Mouse (Mus musculus) forebrain, embryonic 13.5 days (tissue): ENCODE results near the gene Rpl23. TPM values are rescaled to one million over a fixed set of nuclear protein-coding genes. Genes with fewer than 3 reads are reported as not detected.
A peak's percentile ranks its signal among the peaks of the same experiment; 100 is the strongest.

Source experiments
- ATAC-seq: fragments of 200-750 bp; cut with Nextera tagmentation; 2 replicates; pipeline ENCODE4 v1.8.0; 2017
- H3K27ac ChIP-seq: fragments of 300-500 bp; sonication (generic); 2 replicates; pipeline ENCODE4 v1.5.1; 2015; ENCODE audit warnings: inconsistent platforms, mild to moderate bottlenecking, moderate library complexity
- H3K27me3 ChIP-seq: fragments of 300-500 bp; sonication (generic); 2 replicates; pipeline ENCODE4 v1.6.1; 2015; ENCODE audit warnings: mild to moderate bottlenecking, inconsistent platforms
- H3K36me3 ChIP-seq: fragments of 300-500 bp; sonication (generic); 2 replicates; pipeline ENCODE4 v1.6.1; 2015; ENCODE audit warnings: mild to moderate bottlenecking, inconsistent platforms; ENCODE audit not compliant: poor library complexity, severe bottlenecking
- H3K4me1 ChIP-seq: fragments of 300-500 bp; sonication (generic); 2 replicates; pipeline ENCODE4 v1.6.1; 2015; ENCODE audit warnings: inconsistent platforms
- H3K4me2 ChIP-seq: fragments of 300-500 bp; sonication (generic); 2 replicates; pipeline ENCODE4 v1.6.1; 2015; ENCODE audit warnings: inconsistent platforms, mild to moderate bottlenecking, moderate library complexity
- H3K4me3 ChIP-seq: fragments of 300-500 bp; sonication (generic); 2 replicates; pipeline ENCODE4 v1.5.1; 2015; ENCODE audit warnings: mild to moderate bottlenecking, inconsistent platforms
- H3K9ac ChIP-seq: fragments of 300-500 bp; sonication (generic); 2 replicates; pipeline ENCODE4 v1.6.1; 2015; ENCODE audit warnings: mild to moderate bottlenecking, inconsistent platforms
- H3K9me3 ChIP-seq: fragments of 300-500 bp; sonication (generic); replicated peaks from 2 replicates; pipeline ENCODE4 v1.6.1; 2016; ENCODE audit warnings: inconsistent platforms
- WGBS: fragments of 180-500 bp; shearing (Covaris S2); methylation state at CpG from one replicate; pipeline ENCODE4 v1.1.7; 2015; 5-methylcytosine and 5-hydroxymethylcytosine counted together
- polyA plus RNA-seq: library from polyadenylated mRNA; unstranded; fragments of >200 nt; fragmentation: Nextera tagmentation; extraction: Ambion mirVana; gene quantifications from 2 replicates; pipeline ENCODE4 v1.2.1, GENCODE M21; 2015

The Rpl23 gene
- polyA plus RNA-seq, 1 experiment from 2014 or later: 461 TPM

DNA sequence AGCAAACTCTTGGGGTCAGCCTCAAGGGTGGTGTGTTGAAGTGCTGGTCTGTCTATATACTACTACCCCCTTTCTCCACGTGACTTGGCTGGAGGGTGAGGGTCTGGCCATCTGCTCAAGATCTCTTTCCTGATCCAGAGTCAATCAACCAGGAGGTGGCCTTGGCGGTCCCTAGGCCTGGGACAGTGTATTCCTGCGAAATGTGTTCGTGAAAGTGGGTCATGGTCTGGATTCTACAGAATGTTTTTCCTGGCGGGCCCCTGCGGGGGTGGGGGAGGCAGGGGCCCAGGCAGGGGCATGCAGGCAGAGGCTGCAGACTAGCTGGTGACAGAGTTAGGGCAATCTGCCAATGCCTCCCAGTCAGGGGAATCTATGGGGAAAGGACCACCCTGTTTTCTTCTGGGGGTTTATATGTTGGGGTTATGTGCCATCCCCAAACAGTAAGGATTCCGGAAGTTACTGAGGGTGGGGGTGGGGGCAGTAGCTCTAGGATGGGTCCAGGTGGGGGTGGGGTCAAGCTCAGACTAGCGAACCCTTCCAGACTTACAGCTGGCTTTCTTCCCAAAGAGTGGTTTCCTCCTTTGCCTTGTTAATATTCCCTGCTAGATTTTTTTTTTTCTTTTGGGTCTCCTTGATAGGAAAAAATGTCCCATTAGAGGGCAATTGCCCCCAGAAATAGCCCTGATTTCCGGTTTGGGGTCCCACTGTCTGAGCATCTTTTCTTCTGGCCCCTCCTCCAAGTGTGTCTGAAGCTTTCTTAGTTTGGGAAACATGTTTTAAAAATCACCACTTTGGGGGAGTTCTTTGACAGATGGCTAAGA lies 22.8 kb upstream of the Rpl23 start:
- H3K4me2 ChIP-seq: peak overlapping the region; percentile 50
- H3K4me3 ChIP-seq: 0 out of 2 replicates have a peak overlapping the region, but pooled peaks have one; percentile 2
- 19% methylated on average over 9 of the region's 9 CpGs for WGBS
- peak; percentile 37 for ATAC-seq
- H3K4me1 ChIP-seq: peaks cover 84% of the 10 kb centered on the region
- peak overlapping the region; percentile 43 for H3K9ac ChIP-seq
- peak overlapping the region; percentile 71 for H3K27ac ChIP-seq
- H3K9me3 ChIP-seq: no peaks in the 10 kb centered on the region
- peaks cover 33% of the 10 kb centered on the region for H3K36me3 ChIP-seq
- no peaks in the 10 kb centered on the region for H3K27me3 ChIP-seq

GRCm38 (mm10) chr11:97803847-97804246 lies 21.6 kb upstream of the Rpl23 start:
- Histone ChIP-seq H3K36me3 (peaks cover 22% of the 10 kb centered on the region), H3K4me1 (peaks cover 72% of the 10 kb centered on the region), H3K27ac (no peak overlapping the region), H3K27me3 (no peaks in the 10 kb centered on the region), H3K4me3 (no peak overlapping the region), H3K4me2 (no peak overlapping the region), H3K9me3 (no peaks in the 10 kb centered on the region), H3K9ac (no peak overlapping the region)
- no peak for ATAC-seq
- WGBS: 92% methylated on average over 5 of the region's 5 CpGs

DNA sequence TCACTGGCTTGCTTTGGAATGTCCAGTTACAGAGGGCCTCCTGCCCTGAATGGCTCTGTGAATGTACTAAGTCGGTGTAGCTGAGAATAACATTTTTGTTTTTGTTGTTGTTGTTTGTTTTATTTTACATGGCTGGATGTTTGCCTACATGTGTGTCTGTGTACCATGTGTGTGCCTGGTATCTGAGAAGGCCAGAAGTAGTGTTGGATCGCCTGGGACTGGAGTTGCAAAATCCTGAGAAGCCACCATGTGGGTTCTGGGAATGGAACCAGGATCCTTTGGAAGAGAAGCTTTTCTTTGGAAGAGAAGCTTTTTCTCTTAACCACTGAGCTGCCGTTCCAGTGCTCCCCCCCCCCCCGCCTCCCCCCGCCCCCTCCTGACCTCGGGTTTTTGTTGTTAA lies 20.3 kb upstream of the Rpl23 start:
- peak overlapping the region; percentile 66; the same call in 1 of the 2 replicates for H3K4me2 ChIP-seq
- no peak for ATAC-seq
- 28% methylated on average over 6 of the region's 6 CpGs for WGBS

DNA sequence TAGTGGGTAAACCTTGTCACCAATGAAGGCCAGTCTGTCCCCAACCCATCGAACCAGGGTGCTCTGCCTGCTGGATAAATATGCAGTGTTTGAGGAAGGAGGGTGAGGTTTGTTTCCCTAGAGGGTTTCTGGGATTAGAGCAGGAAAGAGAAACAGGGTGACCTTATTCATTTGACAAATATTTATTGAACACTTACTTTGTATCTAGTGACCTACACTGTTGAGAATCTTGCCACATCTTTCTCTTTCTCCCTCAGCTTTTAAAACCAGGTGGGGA lies 19.9 kb upstream of the Rpl23 start:
- Histone ChIP-seq H3K4me1 (peaks cover 60% of the 10 kb centered on the region), H3K27me3 (no peaks in the 10 kb centered on the region), H3K4me3 (peak overlapping the region; percentile 94; the same call in 1 of the 2 replicates), H3K9ac (no peak overlapping the region), H3K4me2 (peak overlapping the region; percentile 66), H3K27ac (no peak overlapping the region), H3K36me3 (peaks cover 5% of the 10 kb centered on the region), H3K9me3 (no peaks in the 10 kb centered on the region)
- WGBS: 47% methylated on average over 1 of the region's 1 CpGs
- no peak for ATAC-seq

More for the DNA sequence above, 20.3 kb upstream of the Rpl23 start:
- H3K36me3 ChIP-seq: peaks cover 9% of the 10 kb centered on the region
- H3K9ac ChIP-seq: no peak overlapping the region
- H3K27ac ChIP-seq: no peak overlapping the region
- peaks cover 63% of the 10 kb centered on the region for H3K4me1 ChIP-seq
- H3K9me3 ChIP-seq: no peaks in the 10 kb centered on the region
- no peak overlapping the region for H3K4me3 ChIP-seq
- H3K27me3 ChIP-seq: no peaks in the 10 kb centered on the region

- peak overlapping the region; percentile 98 for H3K9ac ChIP-seq
- H3K27ac ChIP-seq: peak overlapping the region; percentile 97
- no peak for ATAC-seq
- H3K4me3 ChIP-seq: peak overlapping the region; percentile 94
- no peaks in the 10 kb centered on the region for H3K9me3 ChIP-seq
- no peaks in the 10 kb centered on the region for H3K36me3 ChIP-seq
- peaks cover 54% of the 10 kb centered on the region for H3K4me1 ChIP-seq
- WGBS: 33% methylated on average over 8 of the region's 8 CpGs
- H3K27me3 ChIP-seq: no peaks in the 10 kb centered on the region
- peak overlapping the region; percentile 66 for H3K4me2 ChIP-seq
Measured at GRCm38 (mm10) chr11:97801409-97802193, 19.4 kb upstream of the Rpl23 start.

DNA sequence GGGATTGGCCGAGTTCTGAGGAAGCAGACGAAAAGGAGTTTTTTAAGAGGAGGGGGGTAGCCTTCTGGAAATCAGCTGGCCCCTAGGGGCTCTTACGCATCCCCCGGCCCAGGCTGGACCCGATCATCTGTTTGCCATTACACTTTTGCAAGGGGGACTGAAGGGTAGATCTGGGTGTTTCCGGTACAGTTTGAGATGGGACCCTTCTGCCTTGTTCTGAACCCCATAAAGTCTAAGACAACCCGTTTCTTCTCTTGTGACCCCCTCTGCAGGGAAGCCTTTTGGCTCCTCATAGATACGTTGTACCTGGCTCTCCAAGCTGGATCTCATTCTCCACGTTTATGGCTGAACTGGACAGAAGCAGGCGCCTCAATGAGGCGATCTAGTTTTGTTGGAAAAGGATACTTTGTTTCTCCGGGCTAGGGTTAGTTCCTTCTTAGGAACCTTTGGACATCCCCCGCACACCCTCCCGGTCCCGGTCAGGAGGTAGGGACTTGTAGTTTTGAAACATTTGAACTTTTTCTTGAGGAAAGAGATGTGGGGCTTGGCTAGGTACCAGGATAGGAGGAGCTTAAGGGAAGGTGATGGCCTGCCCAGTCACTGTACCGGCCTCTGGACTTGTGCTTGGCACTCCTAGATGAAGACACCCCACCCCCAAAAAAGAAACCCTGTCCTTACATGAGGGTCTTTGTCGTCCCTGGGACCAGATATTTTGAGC lies 18.6 kb upstream of the Rpl23 start:
- 5% methylated on average over 17 of the region's 17 CpGs for WGBS
- H3K27ac ChIP-seq: peak overlapping the region; percentile 97
- peak overlapping the region; percentile 94 for H3K4me3 ChIP-seq
- peaks cover 47% of the 10 kb centered on the region for H3K4me1 ChIP-seq
- H3K4me2 ChIP-seq: peak overlapping the region; percentile 66
- peak overlapping the region; percentile 98 for H3K9ac ChIP-seq
- no peaks in the 10 kb centered on the region for H3K9me3 ChIP-seq
- no peak for ATAC-seq
- no peaks in the 10 kb centered on the region for H3K27me3 ChIP-seq
- no peaks in the 10 kb centered on the region for H3K36me3 ChIP-seq

- 0% methylated on average over 27 of the region's 43 CpGs for WGBS
- peak; percentile 58 for ATAC-seq
Measured at GRCm38 (mm10) chr11:97799994-97800690, 17.9 kb upstream of the Rpl23 start.

DNA sequence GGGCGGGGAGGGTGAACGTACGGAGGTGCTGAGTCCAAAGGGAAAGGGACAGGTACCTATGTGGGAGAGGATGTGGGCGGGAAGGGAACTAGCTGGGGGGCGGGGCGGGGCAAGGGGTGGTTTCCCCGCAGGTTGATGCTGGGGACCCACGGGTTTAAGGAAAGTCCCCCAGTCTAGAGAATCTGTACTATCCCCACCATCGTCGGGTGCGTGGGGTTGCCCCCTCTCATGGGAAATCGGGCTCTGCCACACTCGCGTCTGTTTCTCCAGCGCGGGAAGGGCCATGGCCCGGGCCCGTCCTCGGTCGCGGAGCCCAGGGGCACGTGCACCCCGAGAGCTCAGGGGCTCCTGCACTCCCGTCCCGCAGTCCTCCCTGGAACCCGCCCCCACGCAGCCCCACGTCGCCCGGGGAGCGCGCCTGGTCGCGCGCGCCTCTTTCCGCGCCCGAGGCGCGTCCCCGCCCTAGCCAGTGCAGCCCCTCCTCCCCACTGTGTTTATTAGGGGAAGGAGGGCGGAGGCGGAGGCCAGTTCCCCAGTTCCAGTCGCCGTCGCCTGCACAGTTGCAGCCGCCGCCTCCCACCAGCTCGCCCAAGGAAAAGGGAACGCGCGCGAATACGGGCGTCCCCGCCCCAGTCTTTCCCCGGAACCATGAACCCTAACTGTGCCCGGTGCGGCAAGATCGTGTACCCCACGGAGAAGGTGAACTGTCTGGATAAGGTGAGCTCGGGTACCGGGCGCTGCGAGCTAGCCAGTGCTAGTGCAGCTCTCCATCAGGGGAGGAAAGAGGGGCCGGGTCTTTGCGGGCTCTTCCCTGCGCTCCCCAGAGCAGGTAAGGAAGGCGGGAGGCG lies 17.1 kb upstream of the Rpl23 start:
- H3K4me2 ChIP-seq: peak overlapping the region; percentile 66
- peaks cover 32% of the 10 kb centered on the region for H3K4me1 ChIP-seq
- no peaks in the 10 kb centered on the region for H3K36me3 ChIP-seq
- no peaks in the 10 kb centered on the region for H3K27me3 ChIP-seq
- peak overlapping the region; percentile 98 for H3K9ac ChIP-seq
- under 1% methylated on average over 70 of the region's 71 CpGs for WGBS
- H3K4me3 ChIP-seq: peak overlapping the region; percentile 94
- no peaks in the 10 kb centered on the region for H3K9me3 ChIP-seq
- H3K27ac ChIP-seq: peak overlapping the region; percentile 97
- peak; percentile 83 for ATAC-seq

More at GRCm38 (mm10) chr11:97799994-97800690, 17.9 kb upstream of the Rpl23 start:
- peak overlapping the region; percentile 98 for H3K9ac ChIP-seq
- H3K4me1 ChIP-seq: peaks cover 40% of the 10 kb centered on the region
- peak overlapping the region; percentile 66 for H3K4me2 ChIP-seq
- H3K9me3 ChIP-seq: no peaks in the 10 kb centered on the region
- no peaks in the 10 kb centered on the region for H3K36me3 ChIP-seq
- no peaks in the 10 kb centered on the region for H3K27me3 ChIP-seq
- H3K27ac ChIP-seq: peak overlapping the region; percentile 97
- H3K4me3 ChIP-seq: peak overlapping the region; percentile 94

GRCm38 (mm10) chr11:97798782-97799145 lies 16.5 kb upstream of the Rpl23 start, which contains the start of gene Lasp1:
Gene Lasp1, plus strand, starts transcription at chr11:97799000.
- ATAC-seq: peak; percentile 61
- peaks cover 26% of the 10 kb centered on the region for H3K4me1 ChIP-seq
- peak within 1 kb of the TSS; percentile 98 for H3K9ac ChIP-seq
- peak within 1 kb of the TSS; percentile 97 for H3K27ac ChIP-seq
- no peaks in the 10 kb centered on the region for H3K27me3 ChIP-seq
- WGBS: under 1% methylated on average over 11 of the region's 11 CpGs
- peak within 1 kb of the TSS; percentile 66 for H3K4me2 ChIP-seq
- H3K36me3 ChIP-seq: no peaks in the 10 kb centered on the region
- H3K4me3 ChIP-seq: peak within 1 kb of the TSS; percentile 94
- H3K9me3 ChIP-seq: no peaks in the 10 kb centered on the region

- H3K9me3 ChIP-seq: peaks cover 4% of the 10 kb centered on the region
- no peak for ATAC-seq
- H3K27ac ChIP-seq: no peak overlapping the region
- H3K4me1 ChIP-seq: peaks cover 24% of the 10 kb centered on the region
- no peak overlapping the region for H3K9ac ChIP-seq
- WGBS: 34% methylated on average over 8 of the region's 8 CpGs
- no peaks in the 10 kb centered on the region for H3K27me3 ChIP-seq
- H3K4me2 ChIP-seq: peak overlapping the region; percentile 66
- H3K36me3 ChIP-seq: no peaks in the 10 kb centered on the region
- H3K4me3 ChIP-seq: 0 out of 2 replicates have a peak overlapping the region, but pooled peaks have one; percentile 3
Measured at GRCm38 (mm10) chr11:97798083-97798435, 15.8 kb upstream of the Rpl23 start.
